Mouse (Mus musculus) left cerebral cortex, postnatal 36 days (tissue): Measurements from ENCODE around the gene BC061237. TPM values are rescaled to one million over a fixed set of nuclear protein-coding genes. Genes with fewer than 3 reads are reported as not detected.
"Not testable (repeated sequence)": the region's sequence is repeated elsewhere in the genome, so short reads cannot be mapped to it uniquely, and the experiment has no call there.

Experiments
- DNase-seq, 2 experiments: peaks; one replicate each; pipeline ENCODE4 v3.0.0; 2021 to 2022; ENCODE audit warnings: low spot score in 2 of 2, mixed read lengths in 1 of 2
- intact Hi-C: fragments of 180-260 bp; cut with DNase I; formaldehyde crosslinking; loops from one replicate; pipeline ENCODE4 v1.15.1; 2025
- total RNA-seq, 2 experiments: library from RNA; stranded (reverse); gene quantifications; 2 replicates each; pipeline ENCODE4 v1.2.3; 2021

The BC061237 gene
- total RNA-seq: not detected

GRCm38 (mm10) chr14:44492163-44492562, at the start of gene BC061237:
Gene BC061237 (plus strand): TSS chr14:44492463.
- intact Hi-C loops, DNase-seq: not testable (repeated sequence)

GRCm38 (mm10) chr14:44517976-44518375, 25.7 kb downstream of the BC061237 start, which contains the start of gene Gm17093:
Gene Gm17093 (plus strand): TSS chr14:44518276.
- DNase-seq, intact Hi-C loops: not testable (repeated sequence)

- DNase-seq, intact Hi-C loops: not testable (repeated sequence)
Observed at GRCm38 (mm10) chr14:44547961-44548360, 55.7 kb downstream of the BC061237 start.

Other genes starting within 250 kb of the BC061237 start
- not detected for gene Gm8220, start 206.9 kb upstream of the BC061237 start, total RNA-seq
- not detected for gene Gm5930, start 153.9 kb upstream of the BC061237 start, total RNA-seq
- not detected for gene Gm8229, start 127.1 kb upstream of the BC061237 start, total RNA-seq
- not detected for gene Gm3371, start 81.8 kb upstream of the BC061237 start, total RNA-seq
- not detected for gene Gm8232, start 58.8 kb upstream of the BC061237 start, total RNA-seq
- not detected for gene Gm17093, start 25.8 kb downstream of the BC061237 start, total RNA-seq
- gene Gm8247, start 90.7 kb downstream of the BC061237 start, total RNA-seq: not detected
- not detected for gene Gm5624, start 135.5 kb downstream of the BC061237 start, total RNA-seq
- not detected for gene Gm8257, start 214.0 kb downstream of the BC061237 start, total RNA-seq